Mouse (Mus musculus) heart, embryonic 16.5 days (tissue): ENCODE measurements at regions not wholly inside any gene's neighbourhood (a gene's known extent, or its start where the extent isn't known, plus 50 kb on each side); places are given as distances from the start of the nearest gene placed in this dataset.
"Not testable (repeated sequence)": the region's sequence is repeated elsewhere in the genome, so short reads cannot be mapped to it uniquely, and the experiment has no call there.

Experiments
- ATAC-seq: fragments of 200-750 bp; cut with Nextera tagmentation; replicated peaks from 2 replicates; pipeline ENCODE4 v1.8.0; 2017; ENCODE audit warnings: moderate number of reproducible peaks; ENCODE audit not compliant: insufficient read depth, low FRiP score; ENCODE audit errors: extremely low read depth
- H3K27ac ChIP-seq: fragments of 300-500 bp; sonication (generic); 2 replicates; pipeline ENCODE4 v1.5.1; 2014; ENCODE audit warnings: mild to moderate bottlenecking, low read length, control low read depth, moderate library complexity
- H3K27me3 ChIP-seq: fragments of 300-500 bp; sonication (generic); 2 replicates; pipeline ENCODE4 v1.6.1; 2014; ENCODE audit warnings: low read length, mixed read lengths; ENCODE audit not compliant: control insufficient read depth, insufficient read depth
- H3K36me3 ChIP-seq: fragments of 300-500 bp; sonication (generic); 2 replicates; pipeline ENCODE4 v1.6.1; 2014; ENCODE audit not compliant: control insufficient read depth, insufficient read depth
- H3K4me1 ChIP-seq: fragments of 300-500 bp; sonication (generic); 2 replicates; pipeline ENCODE4 v1.6.1; 2014; ENCODE audit warnings: low read length, mixed read lengths; ENCODE audit not compliant: control insufficient read depth, insufficient read depth
- H3K4me2 ChIP-seq: fragments of 300-500 bp; sonication (generic); 2 replicates; pipeline ENCODE4 v1.6.1; 2014; ENCODE audit warnings: low read depth, mild to moderate bottlenecking, control low read depth, low read length
- H3K4me3 ChIP-seq: fragments of 300-500 bp; sonication (generic); 2 replicates; pipeline ENCODE4 v1.5.1; 2014; ENCODE audit warnings: mild to moderate bottlenecking, control low read depth, low read length
- H3K9ac ChIP-seq: fragments of 300-500 bp; sonication (generic); 2 replicates; pipeline ENCODE4 v1.6.1; 2014; ENCODE audit warnings: low read length, control low read depth
- H3K9me3 ChIP-seq: fragments of 300-500 bp; sonication (generic); replicated peaks from 2 replicates; pipeline ENCODE4 v1.6.1; 2016; ENCODE audit warnings: low read length; ENCODE audit not compliant: control insufficient read depth
- WGBS: fragments of 180-500 bp; shearing (Covaris S2); extraction: QIAGEN DNeasy Blood & Tissue Kit; methylation state at CpG from one replicate; pipeline ENCODE4 v1.1.7; 2014; 5-methylcytosine and 5-hydroxymethylcytosine counted together

DNA sequence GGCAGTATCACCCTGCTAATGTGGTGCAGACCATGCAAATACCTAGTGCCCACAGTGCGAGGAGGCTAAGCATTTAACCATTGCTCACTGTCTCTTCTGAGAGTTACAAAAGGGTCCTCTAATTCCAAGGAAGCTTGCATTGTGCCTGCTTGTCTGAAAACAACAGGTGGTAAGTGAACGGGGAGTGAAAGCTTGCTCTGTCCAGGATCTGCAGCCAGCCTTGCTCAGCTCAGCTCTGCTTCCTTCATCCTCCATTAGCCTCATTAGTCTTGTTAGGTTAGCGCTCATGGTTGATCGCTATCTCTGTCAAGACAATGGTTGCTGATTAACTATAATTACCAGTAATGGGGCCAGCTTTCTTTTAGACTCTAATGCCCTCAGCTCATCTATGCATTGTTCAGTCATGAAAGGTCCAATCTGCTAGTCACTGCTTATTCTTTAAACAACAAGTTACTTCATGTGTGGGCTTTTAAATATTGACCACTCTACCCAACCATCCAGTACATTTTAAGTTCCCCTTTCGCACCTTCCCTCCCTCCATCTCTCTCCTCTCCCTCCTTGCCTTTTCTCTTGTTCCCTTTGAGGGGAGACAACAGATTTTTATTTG lies 473.5 kb upstream of the Fam241a start:
- ATAC-seq = no peak
- WGBS = 52% methylated on average over 5 of the region's 5 CpGs
- Histone ChIP-seq H3K4me3 (no peak overlapping the region), H3K9ac (no peak overlapping the region), H3K4me1 (no peaks in the 10 kb centered on the region), H3K27ac (no peak overlapping the region), H3K36me3 (no peaks in the 10 kb centered on the region), H3K27me3 (no peaks in the 10 kb centered on the region), H3K9me3 (no peaks in the 10 kb centered on the region), H3K4me2 (no peak overlapping the region)

DNA sequence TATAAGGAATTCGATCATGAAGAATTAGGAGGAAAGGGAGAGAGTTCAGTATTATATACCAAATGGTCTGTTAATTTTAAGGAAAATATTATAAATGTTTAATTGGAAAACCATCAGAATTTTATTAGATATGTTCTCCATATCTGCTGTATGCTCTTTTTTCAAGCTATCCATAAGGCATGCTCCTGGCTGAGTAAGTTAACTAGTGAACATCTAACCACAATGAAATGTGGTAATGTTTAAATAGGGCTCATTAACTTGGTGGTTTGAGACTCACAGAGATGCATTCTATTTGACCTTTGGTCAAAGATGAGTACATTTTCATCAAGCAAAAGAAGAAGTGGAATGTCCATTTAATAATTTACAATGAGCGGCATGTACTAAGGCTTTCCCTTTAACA lies 466.2 kb upstream of the Fam241a start:
- Histone ChIP-seq H3K4me1 (no peaks in the 10 kb centered on the region), H3K27me3 (no peaks in the 10 kb centered on the region), H3K4me3 (no peak overlapping the region), H3K9ac (no peak overlapping the region), H3K27ac (no peak overlapping the region), H3K36me3 (no peaks in the 10 kb centered on the region), H3K4me2 (no peak overlapping the region), H3K9me3 (no peaks in the 10 kb centered on the region)
- 81% methylated on average over 2 of the region's 2 CpGs for WGBS
- ATAC-seq = no peak

GRCm38 (mm10) chr3:128349123-128349522 lies 453.0 kb upstream of the Fam241a start:
- not testable (repeated sequence) for H3K9ac ChIP-seq, H3K27ac ChIP-seq
- H3K27me3 ChIP-seq = peaks cover 15% of the 10 kb centered on the region

GRCm38 (mm10) chr3:128347782-128348574 lies 451.9 kb upstream of the Fam241a start:
- ATAC-seq = no peak
- 64% methylated on average over 8 of the region's 8 CpGs for WGBS

More at GRCm38 (mm10) chr3:128349123-128349522, 453.0 kb upstream of the Fam241a start:
- not testable (repeated sequence) for H3K36me3 ChIP-seq, H3K9me3 ChIP-seq, H3K4me1 ChIP-seq, H3K4me3 ChIP-seq, ATAC-seq, H3K4me2 ChIP-seq
- WGBS = 4% methylated on average over 2 of the region's 2 CpGs

DNA sequence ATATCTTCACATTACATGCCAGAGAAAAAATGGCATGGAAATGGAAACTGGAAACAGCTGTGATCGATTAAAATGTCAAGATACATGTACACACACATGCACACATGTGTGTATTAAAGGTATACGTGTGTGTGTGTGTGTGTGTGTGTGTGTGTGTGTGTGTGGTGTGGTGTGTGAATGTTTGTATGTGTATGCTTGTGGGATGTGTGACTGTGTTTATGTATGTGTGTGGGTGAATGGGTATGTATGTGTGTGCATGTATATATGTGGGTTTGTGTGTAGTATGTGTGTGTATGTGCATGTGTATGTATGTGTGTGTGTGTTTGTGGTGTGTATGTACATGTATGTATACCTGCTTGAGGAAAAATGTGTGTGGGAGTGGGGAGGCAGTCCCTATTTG lies 441.4 kb upstream of the Fam241a start:
- Histone ChIP-seq H3K27me3 (no peaks in the 10 kb centered on the region), H3K4me3 (no peak overlapping the region), H3K4me1 (no peaks in the 10 kb centered on the region), H3K27ac (no peak overlapping the region), H3K9me3 (no peaks in the 10 kb centered on the region), H3K9ac (no peak overlapping the region), H3K4me2 (no peak overlapping the region), H3K36me3 (no peaks in the 10 kb centered on the region)
- no peak for ATAC-seq
- 59% methylated on average over 2 of the region's 2 CpGs for WGBS

More at GRCm38 (mm10) chr3:128347782-128348574, 451.9 kb upstream of the Fam241a start:
- Histone ChIP-seq H3K9me3 (no peaks in the 10 kb centered on the region), H3K27me3 (peaks cover 12% of the 10 kb centered on the region), H3K4me1 (no peaks in the 10 kb centered on the region), H3K4me3 (no peak overlapping the region), H3K27ac (no peak overlapping the region), H3K4me2 (no peak overlapping the region), H3K9ac (no peak overlapping the region), H3K36me3 (no peaks in the 10 kb centered on the region)

DNA sequence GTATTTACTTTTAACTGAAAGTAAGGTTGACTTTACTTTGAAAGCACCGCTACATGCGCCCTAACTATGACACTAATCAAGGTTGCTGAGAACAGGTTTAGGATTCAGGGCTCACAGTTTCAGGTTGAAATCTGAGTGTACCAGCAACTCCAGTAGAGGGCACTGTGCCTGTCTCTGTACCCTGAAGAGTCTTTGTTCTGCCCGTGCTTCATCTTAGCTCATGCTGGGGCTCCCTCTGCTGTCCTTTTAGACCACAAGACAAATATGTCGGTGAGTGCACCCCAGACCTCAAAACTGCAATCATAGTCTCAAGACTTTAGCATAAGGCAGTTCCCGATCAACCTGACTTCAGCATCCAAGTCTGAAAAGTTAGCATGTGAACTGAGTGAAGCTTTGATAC lies 440.9 kb upstream of the Fam241a start:
- WGBS = 22% methylated on average over 5 of the region's 5 CpGs
- no peak overlapping the region for H3K4me2 ChIP-seq
- H3K4me3 ChIP-seq = no peak overlapping the region
- ATAC-seq = peak; percentile 79; the same call in 1 of the 2 replicates
- H3K4me1 ChIP-seq = no peaks in the 10 kb centered on the region
- H3K9ac ChIP-seq = no peak overlapping the region
- no peaks in the 10 kb centered on the region for H3K27me3 ChIP-seq
- no peaks in the 10 kb centered on the region for H3K36me3 ChIP-seq
- H3K27ac ChIP-seq = no peak overlapping the region
- H3K9me3 ChIP-seq = no peaks in the 10 kb centered on the region

DNA sequence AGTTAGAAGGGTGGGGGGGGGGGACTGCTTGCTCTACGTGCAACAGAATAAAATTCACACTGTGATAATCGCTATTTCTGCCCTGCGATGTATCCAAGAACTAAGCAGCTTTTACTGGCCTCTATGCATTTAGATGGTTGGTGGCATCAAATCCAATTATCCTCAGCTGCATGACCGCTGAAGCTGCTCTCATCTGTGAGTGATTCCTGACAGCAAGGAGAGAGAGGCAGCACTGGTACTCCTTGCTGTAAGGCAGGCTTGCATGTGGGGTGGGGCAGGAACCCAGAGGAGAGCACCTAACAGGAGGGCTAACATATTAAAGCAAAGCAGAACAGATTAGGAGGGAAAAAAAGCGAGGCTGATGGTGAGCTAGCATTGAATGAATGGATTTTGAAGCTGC lies 431.6 kb upstream of the Fam241a start:
- H3K4me1 ChIP-seq = no peaks in the 10 kb centered on the region
- no peak overlapping the region for H3K4me3 ChIP-seq
- H3K36me3 ChIP-seq = no peaks in the 10 kb centered on the region
- no peak overlapping the region for H3K9ac ChIP-seq
- no peak for ATAC-seq
- H3K4me2 ChIP-seq = no peak overlapping the region
- WGBS = 75% methylated on average over 5 of the region's 5 CpGs
- no peaks in the 10 kb centered on the region for H3K27me3 ChIP-seq
- no peak overlapping the region for H3K27ac ChIP-seq
- H3K9me3 ChIP-seq = no peaks in the 10 kb centered on the region

DNA sequence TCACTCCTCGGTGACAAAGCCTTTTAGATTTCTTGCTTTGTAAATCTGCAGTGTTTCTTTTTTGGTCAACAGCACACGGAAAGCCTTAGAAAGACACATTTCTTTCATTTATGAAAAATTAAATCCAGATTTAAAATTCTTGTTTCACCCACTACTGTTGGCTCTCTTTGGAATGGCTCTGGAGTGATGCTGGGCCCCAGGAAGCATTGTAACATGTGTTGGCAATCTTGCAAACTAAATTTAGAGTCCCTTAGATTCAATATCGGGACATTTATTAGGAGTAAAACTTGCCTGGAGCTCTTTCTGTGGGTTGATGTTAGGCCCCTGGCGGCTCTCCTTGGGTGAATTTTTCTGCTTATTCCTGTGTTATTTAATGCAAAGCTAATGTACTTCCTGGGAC lies 405.2 kb upstream of the Fam241a start:
- Histone ChIP-seq H3K4me2 (no peak overlapping the region), H3K4me1 (peaks cover 6% of the 10 kb centered on the region), H3K9me3 (no peaks in the 10 kb centered on the region), H3K4me3 (no peak overlapping the region), H3K27me3 (no peaks in the 10 kb centered on the region), H3K36me3 (no peaks in the 10 kb centered on the region), H3K27ac (no peak overlapping the region), H3K9ac (no peak overlapping the region)
- WGBS = 76% methylated on average over 4 of the region's 4 CpGs
- ATAC-seq = no peak

GRCm38 (mm10) chr3:128298110-128298509 lies 402.0 kb upstream of the Fam241a start:
- H3K9ac ChIP-seq = no peak overlapping the region
- no peaks in the 10 kb centered on the region for H3K27me3 ChIP-seq
- no peak overlapping the region; the same call in 1 of the 2 replicates for H3K4me2 ChIP-seq
- H3K4me1 ChIP-seq = peaks cover 6% of the 10 kb centered on the region
- no peaks in the 10 kb centered on the region for H3K36me3 ChIP-seq
- H3K9me3 ChIP-seq = 0 out of 2 replicates have a peak, but pooled peaks cover 2% of the 10 kb centered on the region
- no peak overlapping the region for H3K4me3 ChIP-seq
- H3K27ac ChIP-seq = no peak overlapping the region
- 32% methylated on average over 9 of the region's 9 CpGs for WGBS
- ATAC-seq = no peak
